Mouse (Mus musculus) MEL (cell line): ENCODE measurements around the gene Tmem44. TPM values are rescaled to one million over a fixed set of nuclear protein-coding genes. Genes with fewer than 3 reads are reported as not detected.

Experiments used
- DNase-seq: peaks from one replicate; pipeline ENCODE4 v3.0.0; 2011; ENCODE audit warnings: low read depth, low spot score
- H3K27ac ChIP-seq: 2 replicates; pipeline ENCODE4 v1.5.1; 2012; ENCODE audit warnings: low read depth, mild to moderate bottlenecking, control low read depth, low read length, moderate library complexity; ENCODE audit not compliant: control insufficient read depth
- H3K27me3 ChIP-seq, 2 experiments: fragments of 150-350 bp in 1 of 2; sonication (generic) in 1 of 2; 2 replicates each; pipeline ENCODE4 v1.6.1; 2012; ENCODE audit warnings: low read length in 2 of 2, mild to moderate bottlenecking in 2 of 2, improper control_type of control experiment in 1 of 2, moderate library complexity in 1 of 2; ENCODE audit not compliant: insufficient read depth in 2 of 2, control insufficient read depth in 1 of 2
- H3K36me3 ChIP-seq, 2 experiments: 2 replicates each; pipeline ENCODE4 v1.6.1; 2012 to 2014; ENCODE audit warnings: low read length in 2 of 2, improper control_type of control experiment in 1 of 2, inconsistent platforms in 1 of 2, mild to moderate bottlenecking in 1 of 2; ENCODE audit not compliant: insufficient read depth in 2 of 2, control insufficient read depth in 1 of 2
- H3K4me1 ChIP-seq, 2 experiments: fragments of 150-350 bp in 1 of 2; sonication (generic) in 1 of 2; 2 replicates each; pipeline ENCODE4 v1.6.1; 2012; ENCODE audit warnings: low read length in 2 of 2, improper control_type of control experiment in 1 of 2, mild to moderate bottlenecking in 1 of 2; ENCODE audit not compliant: insufficient read depth in 2 of 2, control insufficient read depth in 1 of 2
- H3K4me3 ChIP-seq, 2 experiments: fragments of 150-350 bp in 1 of 2; sonication (generic) in 1 of 2; 2 replicates each; pipeline ENCODE4 v1.5.1; 2012; ENCODE audit warnings: low read depth in 2 of 2, low read length in 2 of 2, mild to moderate bottlenecking in 2 of 2, moderate library complexity in 2 of 2, control low read depth in 1 of 2, improper control_type of control experiment in 1 of 2; ENCODE audit not compliant: control insufficient read depth in 1 of 2, insufficient read depth in 1 of 2
- H3K79me2 ChIP-seq: 2 replicates; pipeline ENCODE4 v1.6.1; 2012; ENCODE audit warnings: mild to moderate bottlenecking, low read length, moderate library complexity; ENCODE audit not compliant: control insufficient read depth, poor library complexity, insufficient read depth
- H3K9ac ChIP-seq: 2 replicates; pipeline ENCODE4 v1.6.1; 2012; ENCODE audit warnings: low read depth, mild to moderate bottlenecking, control low read depth, low read length, moderate library complexity; ENCODE audit not compliant: control insufficient read depth, poor library complexity, severe bottlenecking
- H3K9me3 ChIP-seq: fragments of 150-350 bp; sonication (generic); replicated peaks from 2 replicates; pipeline ENCODE4 v1.6.1; 2012; ENCODE audit warnings: mild to moderate bottlenecking, low read length, improper control_type of control experiment, moderate library complexity; ENCODE audit not compliant: insufficient read depth
- BHLHE40 ChIP-seq: IDR thresholded peaks from 2 replicates; pipeline ENCODE4 v1.6.1; 2012; ENCODE audit warnings: low read depth, mild to moderate bottlenecking, inconsistent platforms, low read length, improper control_type of control experiment, borderline replicate concordance
- CHD1 ChIP-seq: IDR thresholded peaks from 2 replicates; pipeline ENCODE4 v1.6.1; 2012; ENCODE audit warnings: low read depth, mild to moderate bottlenecking, inconsistent platforms, low read length, improper control_type of control experiment
- CHD2 ChIP-seq: IDR thresholded peaks from 2 replicates; pipeline ENCODE4 v1.6.1; 2011; ENCODE audit warnings: low read length, improper control_type of control experiment
- CTCF ChIP-seq, 3 experiments: IDR thresholded peaks in 2 of 3; conservative IDR thresholded peaks in 1 of 3; 2 replicates each; pipeline ENCODE4 v1.5.1; 2011 to 2012; ENCODE audit warnings: low read length in 3 of 3, low read depth in 2 of 3, mild to moderate bottlenecking in 2 of 3, improper control_type of control experiment in 1 of 3, inconsistent platforms in 1 of 3, mixed read lengths in 1 of 3, moderate library complexity in 1 of 3; ENCODE audit not compliant: control insufficient read depth in 1 of 3, insufficient read depth in 1 of 3, poor library complexity in 1 of 3, severe bottlenecking in 1 of 3
- E2F4 ChIP-seq: IDR thresholded peaks from 2 replicates; pipeline ENCODE4 v1.6.1; 2011; ENCODE audit warnings: low read depth, low read length, improper control_type of control experiment, borderline replicate concordance
- ELF1 ChIP-seq: IDR thresholded peaks from 2 replicates; pipeline ENCODE4 v1.6.1; 2014; ENCODE audit warnings: low read depth, mild to moderate bottlenecking, inconsistent platforms, low read length, improper control_type of control experiment, moderate library complexity
- EP300 ChIP-seq, 2 experiments: IDR thresholded peaks; 2 replicates each; pipeline ENCODE4 v1.6.1; 2011; ENCODE audit warnings: improper control_type of control experiment in 2 of 2, low read length in 2 of 2, low read depth in 1 of 2, mild to moderate bottlenecking in 1 of 2
- ETS1 ChIP-seq: IDR thresholded peaks from 2 replicates; pipeline ENCODE4 v1.6.1; 2012; ENCODE audit warnings: low read depth, mild to moderate bottlenecking, inconsistent platforms, low read length, improper control_type of control experiment, moderate library complexity
- GABPA ChIP-seq: IDR thresholded peaks from 2 replicates; pipeline ENCODE4 v1.6.1; 2012; ENCODE audit warnings: low read depth, mild to moderate bottlenecking, inconsistent platforms, low read length, improper control_type of control experiment, moderate library complexity
- GATA1 ChIP-seq: IDR thresholded peaks from 2 replicates; pipeline ENCODE4 v1.6.1; 2011; ENCODE audit warnings: low read depth, low read length, improper control_type of control experiment
- JUND ChIP-seq: IDR thresholded peaks from 2 replicates; pipeline ENCODE4 v1.6.1; 2011; ENCODE audit warnings: low read depth, mild to moderate bottlenecking, improper control_type of control experiment, low read length
- KAT2A ChIP-seq: conservative IDR thresholded peaks from 2 replicates; pipeline ENCODE4 v1.6.1; 2012; ENCODE audit warnings: low read depth, low read length, improper control_type of control experiment, inconsistent platforms
- MAFK ChIP-seq: IDR thresholded peaks from 2 replicates; pipeline ENCODE4 v1.6.1; 2011; ENCODE audit warnings: low read depth, mild to moderate bottlenecking, low read length, improper control_type of control experiment, borderline replicate concordance
- MAX ChIP-seq: IDR thresholded peaks from 2 replicates; pipeline ENCODE4 v1.6.1; 2011; ENCODE audit warnings: low read length, improper control_type of control experiment
- MAZ ChIP-seq: IDR thresholded peaks from 2 replicates; pipeline ENCODE4 v1.6.1; 2012; ENCODE audit warnings: low read depth, mild to moderate bottlenecking, inconsistent platforms, low read length, improper control_type of control experiment
- MEF2A ChIP-seq: IDR thresholded peaks from 2 replicates; pipeline ENCODE4 v1.6.1; 2014; ENCODE audit warnings: low read depth, mild to moderate bottlenecking, inconsistent platforms, low read length, improper control_type of control experiment; ENCODE audit not compliant: poor library complexity, insufficient replicate concordance, severe bottlenecking; ENCODE audit errors: extremely low read depth
- MXI1 ChIP-seq: IDR thresholded peaks from 2 replicates; pipeline ENCODE4 v1.6.1; 2011; ENCODE audit warnings: mild to moderate bottlenecking, low read depth, low read length, improper control_type of control experiment
- NELFE ChIP-seq: IDR thresholded peaks from 2 replicates; pipeline ENCODE4 v1.6.1; 2011; ENCODE audit warnings: low read depth, low read length, improper control_type of control experiment
- NRF1 ChIP-seq: IDR thresholded peaks from 2 replicates; pipeline ENCODE4 v1.6.1; 2014; ENCODE audit warnings: low read depth, mild to moderate bottlenecking, inconsistent platforms, low read length, improper control_type of control experiment, moderate library complexity; ENCODE audit not compliant: poor library complexity, insufficient read depth, severe bottlenecking
- POLR2A ChIP-seq, 2 experiments: IDR thresholded peaks; 2 replicates each; pipeline ENCODE4 v1.6.1; 2011 to 2012; ENCODE audit warnings: low read length in 2 of 2, mild to moderate bottlenecking in 2 of 2, control low read depth in 1 of 2, improper control_type of control experiment in 1 of 2, low read depth in 1 of 2, moderate library complexity in 1 of 2; ENCODE audit not compliant: control insufficient read depth in 1 of 2, insufficient read depth in 1 of 2, poor library complexity in 1 of 2
- POLR2AphosphoS2 ChIP-seq: IDR thresholded peaks from 2 replicates; pipeline ENCODE4 v1.6.1; 2011; ENCODE audit warnings: low read length, improper control_type of control experiment
- POLR2AphosphoS5 ChIP-seq: IDR thresholded peaks from 2 replicates; pipeline ENCODE4 v1.6.1; 2012; ENCODE audit warnings: low read depth, borderline replicate concordance, mild to moderate bottlenecking, inconsistent platforms, low read length, moderate library complexity, mixed read lengths
- RAD21 ChIP-seq: IDR thresholded peaks from 2 replicates; pipeline ENCODE4 v1.6.1; 2011; ENCODE audit warnings: mild to moderate bottlenecking, low read depth, low read length, improper control_type of control experiment
- RCOR1 ChIP-seq: IDR thresholded peaks from 2 replicates; pipeline ENCODE4 v1.6.1; 2012; ENCODE audit warnings: low read depth, mild to moderate bottlenecking, inconsistent platforms, low read length, improper control_type of control experiment
- SIN3A ChIP-seq: IDR thresholded peaks from 2 replicates; pipeline ENCODE4 v1.6.1; 2012; ENCODE audit warnings: low read length, improper control_type of control experiment, inconsistent platforms
- SMC3 ChIP-seq: IDR thresholded peaks from 2 replicates; pipeline ENCODE4 v1.6.1; 2011; ENCODE audit warnings: low read depth, low read length, improper control_type of control experiment
- TAL1 ChIP-seq: IDR thresholded peaks from 2 replicates; pipeline ENCODE4 v1.6.1; 2012; ENCODE audit warnings: mild to moderate bottlenecking, inconsistent platforms, low read length, moderate library complexity, mixed read lengths
- TBP ChIP-seq: IDR thresholded peaks from 2 replicates; pipeline ENCODE4 v1.8.0; 2011; ENCODE audit warnings: low read depth, low read length, improper control_type of control experiment
- TCF12 ChIP-seq: IDR thresholded peaks from 2 replicates; pipeline ENCODE4 v1.6.1; 2014; ENCODE audit warnings: low read depth, mild to moderate bottlenecking, inconsistent platforms, low read length, improper control_type of control experiment, moderate library complexity
- UBTF ChIP-seq: IDR thresholded peaks from 2 replicates; pipeline ENCODE4 v1.6.1; 2012; ENCODE audit warnings: low read depth, mild to moderate bottlenecking, inconsistent platforms, low read length, improper control_type of control experiment, moderate library complexity, borderline replicate concordance; ENCODE audit not compliant: insufficient read depth
- USF1 ChIP-seq: IDR thresholded peaks from 2 replicates; pipeline ENCODE4 v1.6.1; 2014; ENCODE audit warnings: low read depth, mild to moderate bottlenecking, inconsistent platforms, low read length, improper control_type of control experiment, moderate library complexity
- USF2 ChIP-seq, 2 experiments: IDR thresholded peaks; 2 replicates each; pipeline ENCODE4 v1.6.1; 2011 to 2012; ENCODE audit warnings: improper control_type of control experiment in 2 of 2, low read length in 2 of 2, borderline replicate concordance in 1 of 2, inconsistent platforms in 1 of 2, low read depth in 1 of 2, mild to moderate bottlenecking in 1 of 2; ENCODE audit not compliant: insufficient read depth in 1 of 2
- ZC3H11A ChIP-seq: IDR thresholded peaks from 2 replicates; pipeline ENCODE4 v1.6.1; 2012; ENCODE audit warnings: low read depth, mild to moderate bottlenecking, inconsistent platforms, low read length, improper control_type of control experiment
- ZKSCAN1 ChIP-seq: IDR thresholded peaks from 2 replicates; pipeline ENCODE4 v1.6.1; 2012; ENCODE audit warnings: low read depth, mild to moderate bottlenecking, inconsistent platforms, low read length, improper control_type of control experiment, moderate library complexity
- ZMIZ1 ChIP-seq: IDR thresholded peaks from 2 replicates; pipeline ENCODE4 v1.6.1; 2012; ENCODE audit warnings: low read depth, mild to moderate bottlenecking, inconsistent platforms, low read length, improper control_type of control experiment, moderate library complexity
- ZNF384 ChIP-seq: IDR thresholded peaks from 2 replicates; pipeline ENCODE4 v1.6.1; 2012; ENCODE audit warnings: low read depth, mild to moderate bottlenecking, inconsistent platforms, low read length, improper control_type of control experiment
- polyA plus RNA-seq, 2 experiments: library from polyadenylated mRNA; stranded (reverse) in 1 of 2; unstranded in 1 of 2; fragments of >175 nt in 1 of 2; fragments of >200 nt in 1 of 2; gene quantifications; 2 replicates each; pipeline versions ENCODE4 v1.2.1 to v1.2.4; 2012; ENCODE audit warnings: low replicate concordance in 2 of 2, low read depth in 1 of 2; ENCODE audit not compliant: insufficient read length in 2 of 2, insufficient read depth in 1 of 2, missing spikeins in 1 of 2
- total RNA-seq: library from RNA; depleted of rRNA; stranded (reverse); fragments of 300-350 nt; gene quantifications from 2 replicates; pipeline ENCODE4 v1.2.3, GENCODE M21; 2012

Gene Tmem44
- total and polyA plus RNA-seq, 3 experiments, result 0.50 to 1.4 TPM; not detected in 1

- Histone ChIP-seq H3K27me3 (no peaks in the 10 kb centered on the region), H3K9ac (peak overlapping the region; percentile 76), H3K4me1 (peaks cover 4 to 14% of the 10 kb centered on the region in 2 experiments; a peak in 2 of 4 replicates), H3K79me2 (no peaks in the 10 kb centered on the region), H3K4me3 (peak overlapping the region; percentile 70 to 97), H3K9me3 (no peaks in the 10 kb centered on the region), H3K27ac (no peak overlapping the region), H3K36me3 (no peaks in the 10 kb centered on the region)
- peak; percentile 83 for DNase-seq
- no peak for TF ChIP-seq ETS1
- TF ChIP-seq GATA1, result no peak
- no peak for TF ChIP-seq BHLHE40
- no peak for TF ChIP-seq EP300 (IDR thresholded peaks at IDR 0.05; ENCODE audit: low read depth in 1 of 2, low read length in 2 of 2)
- peak; percentile 47 for TF ChIP-seq SMC3
- TF ChIP-seq ZMIZ1, result no peak
- no peak for TF ChIP-seq ELF1
- TF ChIP-seq TBP, result no peak
- TF ChIP-seq USF2 (IDR thresholded peaks at IDR 0.05; ENCODE audit: borderline replicate concordance in 1 of 2, insufficient read depth in 1 of 2, low read depth in 1 of 2, low read length in 2 of 2), result no peak
- no peak for TF ChIP-seq E2F4
- TF ChIP-seq ZNF384, result no peak
- TF ChIP-seq NRF1, result no peak
- TF ChIP-seq ZC3H11A, result 0 out of 2 replicates have a peak, but pooled peaks have one; percentile 23
- no peak for TF ChIP-seq KAT2A
- peak; percentile 34; the same call in 1 of the 2 replicates for TF ChIP-seq TCF12
- no peak for TF ChIP-seq GABPA
- TF ChIP-seq NELFE, result peak; percentile 30; the same call in 1 of the 2 replicates
- no peak for TF ChIP-seq CHD1
- TF ChIP-seq ZKSCAN1, result no peak
- TF ChIP-seq POLR2AphosphoS5, result no peak
- no peak for TF ChIP-seq MXI1
- peak; percentile 31 for TF ChIP-seq RAD21
- TF ChIP-seq TAL1, result no peak
- no peak for TF ChIP-seq MAX
- no peak for TF ChIP-seq MAFK
- peak; percentile 61 to 98 (median 79); a peak in 5 of 6 replicates for TF ChIP-seq CTCF (IDR thresholded peaks at IDR 0.05 in 2 of 3, conservative IDR thresholded peaks at IDR 0.05 in 1 of 3; ENCODE audit: control insufficient read depth in 1 of 3, insufficient read depth in 1 of 3, low read depth in 2 of 3, low read length in 3 of 3, poor library complexity in 1 of 3, severe bottlenecking in 1 of 3)
- no peak for TF ChIP-seq POLR2AphosphoS2
- no peak for TF ChIP-seq USF1
- TF ChIP-seq MEF2A, result no peak
- TF ChIP-seq RCOR1, result no peak
- 0 out of 2 replicates have a peak, but pooled peaks have one; percentile 72 for TF ChIP-seq UBTF
- no peak for TF ChIP-seq CHD2
- peak; percentile 87 for TF ChIP-seq MAZ
- TF ChIP-seq JUND, result no peak
- TF ChIP-seq POLR2A (IDR thresholded peaks at IDR 0.05; ENCODE audit: control insufficient read depth in 1 of 2, insufficient read depth in 1 of 2, low read depth in 1 of 2, low read length in 2 of 2, poor library complexity in 1 of 2), result 0 out of 4 replicates have a peak, but pooled peaks of 1 of the 2 experiments have one; percentile 23
- no peak; the same call in 1 of the 2 replicates for TF ChIP-seq SIN3A
Observed at GRCm38 (mm10) chr16:30549966-30550747, 485 bp downstream of the Tmem44 start.
